Mouse (Mus musculus): Measurements from ENCODE around the gene Pip5k1b.

- no peak for TF ChIP-seq CTCF (IDR thresholded peaks at IDR 0.05; ENCODE audit: extremely low read depth, insufficient read length, insufficient replicate concordance, low read depth, low read length)
- TF ChIP-seq POLR2A (IDR thresholded peaks at IDR 0.05; ENCODE audit: low read depth, low read length) = no peak
These were observed 151.0 kb downstream of the Pip5k1b start for GRCm38 (mm10) chr19:24404716-24405115.

Measured in small intestine, adult 2 months (tissue).